Mouse (Mus musculus) liver, postnatal 0 days (tissue): ENCODE results near the gene Map3k19.

Experiments
- CTCF ChIP-seq: sonication (generic); IDR thresholded peaks from 2 replicates; pipeline ENCODE4 v1.5.1; 2016; ENCODE audit warnings: antibody characterized with exemption, low read depth
- EP300 ChIP-seq: IDR thresholded peaks from 2 replicates; pipeline ENCODE4 v1.6.1; 2016; ENCODE audit warnings: antibody characterized with exemption, low read depth, mild to moderate bottlenecking

DNA sequence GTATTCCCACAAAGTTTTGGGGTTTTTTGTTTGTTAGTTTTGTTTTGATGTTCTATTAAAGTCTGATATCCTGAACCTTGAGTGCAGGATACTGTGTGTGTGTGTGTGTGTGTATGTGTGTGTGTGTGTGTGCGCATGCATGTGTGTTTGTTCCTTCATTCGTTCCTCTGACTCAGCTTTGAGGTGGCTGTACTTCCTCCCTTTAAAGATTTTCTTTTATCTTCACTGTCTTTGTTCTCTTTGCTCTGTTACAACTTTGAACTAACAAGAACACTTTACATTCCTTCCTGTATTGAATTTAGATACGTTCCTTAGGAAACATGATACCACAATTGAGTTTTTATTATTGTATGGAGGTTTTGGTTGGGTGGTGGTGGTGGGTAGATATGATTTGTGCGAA, 58.5 kb downstream of the Map3k19 start:
- TF ChIP-seq CTCF (no peak), EP300 (no peak)
